Comparison of ENCODE assay signal across 25 mouse cellular contexts in the genomic region with DNA sequence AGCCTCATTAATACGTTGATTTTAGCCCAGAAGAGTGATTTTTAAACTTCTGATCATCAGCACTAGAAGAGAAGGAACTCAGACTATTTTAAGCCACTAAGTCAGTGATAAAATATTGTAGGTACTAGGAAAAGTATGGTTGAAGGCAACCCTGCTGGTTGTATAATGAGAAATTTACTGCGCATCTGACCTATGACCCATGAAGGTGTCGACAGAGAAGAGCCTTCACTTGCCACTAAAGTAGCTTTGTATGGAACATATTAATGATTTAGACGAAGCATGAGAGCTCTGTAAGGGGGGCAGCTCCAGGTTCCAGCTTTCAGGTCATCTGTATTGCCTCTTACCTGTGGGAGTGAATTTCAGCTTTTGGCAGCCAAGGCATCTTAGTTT.
DNase-seq lines count a peak whose midpoint lies in the region; ATAC-seq and TF ChIP-seq lines count a peak whose summit lies in the region.
"Had no signal": no experiment of that assay in that cellular context is flagged by ENCODE, and none has a peak within 500 bp of the region (broad histone marks: within the 10 kb centered on the region; RNA-seq: fewer than 3 reads in every experiment).

No protein-coding gene starts in this region.

- DNase-seq in intestine, embryonic 14.5 days (ENCODE audit: low spot score): peak; percentile 33
- DNase-seq in kidney, adult 8-10 months: no peak
- DNase-seq in lung, adult 2 months: no peak
- peak; percentile 24 for DNase-seq in mesoderm, embryonic 11.5 days (ENCODE audit: low read depth, low spot score)
- no peak for DNase-seq in gastrocnemius, postnatal 4 days (ENCODE audit: low spot score in 2 of 2)
- DNase-seq: adrenal gland, adult 8-10 months; adrenal gland, postnatal 25 days; cerebellum, adult 18-20 months; cerebellum, adult 9-10 months; cerebellum, postnatal 14 days; gastrocnemius, adult 2 months; gastrocnemius, postnatal 14 days; heart, postnatal 10 days; heart, postnatal 36 days had no signal

- no peaks in the 10 kb centered on the region for H3K4me1 ChIP-seq in intestine, embryonic 14.5 days (replicated peaks; ENCODE audit: control insufficient read depth, insufficient read depth, low read length)
- H3K4me1 ChIP-seq in intestine, embryonic 15.5 days (replicated peaks): no peaks in the 10 kb centered on the region
- 0 out of 2 replicates have a peak, but pooled peaks cover 7% of the 10 kb centered on the region for H3K4me1 ChIP-seq in kidney, embryonic 16.5 days (ENCODE audit: insufficient read depth, low read length)
- peaks cover 9% of the 10 kb centered on the region; the same call in 1 of the 2 replicates for H3K4me1 ChIP-seq in lung, embryonic 16.5 days (replicated peaks; ENCODE audit: control insufficient read depth, insufficient read depth, low read length)
- H3K4me1 ChIP-seq in lung, adult 2 months (ENCODE audit: control insufficient read depth, insufficient read depth, low read length): no peaks in the 10 kb centered on the region; the same call in 1 of the 2 replicates
- H3K4me1 ChIP-seq: forebrain, embryonic 10.5 days; forebrain, embryonic 13.5 days; heart, embryonic 12.5 days; heart, embryonic 15.5 days; hindbrain, embryonic 10.5 days had no signal

- no peaks in the 10 kb centered on the region for H3K9me3 ChIP-seq in intestine, embryonic 14.5 days (ENCODE audit: control insufficient read depth, low read length)
- no peaks in the 10 kb centered on the region for H3K9me3 ChIP-seq in intestine, embryonic 15.5 days
- no peaks in the 10 kb centered on the region for H3K9me3 ChIP-seq in kidney, embryonic 16.5 days (ENCODE audit: low read length)
- H3K9me3 ChIP-seq in lung, embryonic 16.5 days (ENCODE audit: control insufficient read depth, low read length): no peaks in the 10 kb centered on the region
- H3K9me3 ChIP-seq: forebrain, embryonic 10.5 days; forebrain, embryonic 13.5 days; heart, embryonic 12.5 days; heart, embryonic 15.5 days; hindbrain, embryonic 10.5 days; hindbrain, embryonic 13.5 days had no signal

- no peak overlapping the region for H3K4me3 ChIP-seq in intestine, embryonic 14.5 days (ENCODE audit: low read depth, low read length)
- no peak overlapping the region for H3K4me3 ChIP-seq in intestine, embryonic 15.5 days (replicated peaks)
- H3K4me3 ChIP-seq in kidney, embryonic 16.5 days (ENCODE audit: low read length): no peak overlapping the region
- H3K4me3 ChIP-seq in lung, embryonic 16.5 days (ENCODE audit: low read length): no peak overlapping the region
- no peak overlapping the region for H3K4me3 ChIP-seq in lung, adult 2 months (replicated peaks; ENCODE audit: extremely low read depth, low read depth, low read length)
- H3K4me3 ChIP-seq: forebrain, embryonic 10.5 days; forebrain, embryonic 13.5 days; gastrocnemius, adult 2 months; heart, embryonic 12.5 days; heart, embryonic 15.5 days; hindbrain, embryonic 10.5 days; hindbrain, embryonic 13.5 days had no signal

- no peak overlapping the region for H3K27ac ChIP-seq in intestine, embryonic 14.5 days (ENCODE audit: low read depth)
- H3K27ac ChIP-seq in intestine, embryonic 15.5 days: no peak overlapping the region
- H3K27ac ChIP-seq in kidney, embryonic 16.5 days (ENCODE audit: low read length): 0 out of 2 replicates have a peak overlapping the region, but pooled peaks have one; percentile 28
- H3K27ac ChIP-seq in lung, embryonic 16.5 days (ENCODE audit: low read length): no peak overlapping the region
- H3K27ac ChIP-seq: forebrain, embryonic 10.5 days; forebrain, embryonic 13.5 days; gastrocnemius, adult 2 months; heart, embryonic 15.5 days; hindbrain, embryonic 10.5 days had no signal

- WGBS in intestine, embryonic 14.5 days: 76% methylated on average over 4 of the region's 4 CpGs
- 74% methylated on average over 4 of the region's 4 CpGs for WGBS in intestine, embryonic 15.5 days
- WGBS in kidney, embryonic 16.5 days: 52% methylated on average over 4 of the region's 4 CpGs
- 46% methylated on average over 4 of the region's 4 CpGs for WGBS in lung, embryonic 16.5 days
- WGBS in lung, adult 2 months: 60% methylated on average over 4 of the region's 4 CpGs

- no peak overlapping the region for H3K4me2 ChIP-seq in intestine, embryonic 14.5 days (ENCODE audit: low read length)
- H3K4me2 ChIP-seq in intestine, embryonic 15.5 days (replicated peaks): no peak overlapping the region
- H3K4me2 ChIP-seq in kidney, embryonic 16.5 days (replicated peaks; ENCODE audit: low read depth, low read length): no peak overlapping the region
- H3K4me2 ChIP-seq in lung, embryonic 16.5 days (ENCODE audit: low read depth, low read length): no peak overlapping the region
- H3K4me2 ChIP-seq: forebrain, embryonic 13.5 days; heart, embryonic 12.5 days; heart, embryonic 15.5 days; hindbrain, embryonic 13.5 days had no signal

- no peaks in the 10 kb centered on the region for H3K36me3 ChIP-seq in intestine, embryonic 14.5 days (ENCODE audit: control insufficient read depth, insufficient read depth, low read length)
- no peaks in the 10 kb centered on the region for H3K36me3 ChIP-seq in intestine, embryonic 15.5 days
- H3K36me3 ChIP-seq in kidney, embryonic 16.5 days (ENCODE audit: insufficient read depth, low read length): no peaks in the 10 kb centered on the region
- H3K36me3 ChIP-seq in lung, embryonic 16.5 days (ENCODE audit: control insufficient read depth, insufficient read depth, low read length): no peaks in the 10 kb centered on the region
- H3K36me3 ChIP-seq: forebrain, embryonic 10.5 days; heart, embryonic 12.5 days; heart, embryonic 15.5 days; hindbrain, embryonic 10.5 days; hindbrain, embryonic 13.5 days had no signal

- TF ChIP-seq POLR2A in lung, adult 2 months (IDR thresholded peaks at IDR 0.05; ENCODE audit: borderline replicate concordance, extremely low read depth, low read depth, low read length): no peak

- no peak for ATAC-seq in intestine, embryonic 14.5 days (replicated peaks; ENCODE audit: low FRiP score, low TSS enrichment, low read depth)
- no peak for ATAC-seq in intestine, embryonic 15.5 days
- ATAC-seq in kidney, embryonic 16.5 days (ENCODE audit: low FRiP score, low TSS enrichment): no peak
- ATAC-seq in lung, embryonic 16.5 days (ENCODE audit: low read depth): peak; percentile 13; the same call in 1 of the 2 replicates
- ATAC-seq: activated CD4-positive, CD25-positive, alpha-beta regulatory T cell, adult 4 months; forebrain, embryonic 13.5 days; forebrain, embryonic 16.5 days had no signal

- no peak for TF ChIP-seq CTCF in lung, adult 2 months (IDR thresholded peaks at IDR 0.05; ENCODE audit: insufficient read depth, low read length)

- H3K27me3 ChIP-seq in intestine, embryonic 14.5 days (replicated peaks; ENCODE audit: control insufficient read depth, insufficient read depth, low read length): no peaks in the 10 kb centered on the region
- H3K27me3 ChIP-seq in intestine, embryonic 15.5 days (replicated peaks): no peaks in the 10 kb centered on the region
- no peaks in the 10 kb centered on the region for H3K27me3 ChIP-seq in kidney, embryonic 16.5 days (ENCODE audit: insufficient read depth, low read length)
- no peaks in the 10 kb centered on the region for H3K27me3 ChIP-seq in lung, embryonic 16.5 days (ENCODE audit: control insufficient read depth, insufficient read depth, low read depth, low read length)
- H3K27me3 ChIP-seq: forebrain, embryonic 13.5 days; heart, embryonic 12.5 days; heart, embryonic 15.5 days; hindbrain, embryonic 13.5 days had no signal

- no peak overlapping the region for H3K9ac ChIP-seq in intestine, embryonic 14.5 days (ENCODE audit: low read length)
- H3K9ac ChIP-seq in intestine, embryonic 15.5 days: no peak overlapping the region
- no peak overlapping the region for H3K9ac ChIP-seq in kidney, embryonic 16.5 days (replicated peaks; ENCODE audit: low read length)
- no peak overlapping the region for H3K9ac ChIP-seq in lung, embryonic 16.5 days (ENCODE audit: low read length)
- H3K9ac ChIP-seq: forebrain, embryonic 13.5 days; heart, embryonic 12.5 days; heart, embryonic 15.5 days; hindbrain, embryonic 13.5 days had no signal

Comparison
In these comparisons a context has a peak if more than half of its experiments do, and no peak if none do; other contexts are left out.
1. DNase-seq: peak in intestine, embryonic 14.5 days (single experiment) and mesoderm, embryonic 11.5 days (single experiment); none in kidney, adult 8-10 months (0 of 2), lung, adult 2 months (single experiment) and gastrocnemius, postnatal 4 days (0 of 2).